Mouse (Mus musculus): ENCODE measurements at regions not wholly inside any gene's neighbourhood (a gene's known extent, or its start where the extent isn't known, plus 50 kb on each side); places are given as distances from the start of the nearest gene placed in this dataset.
A peak's percentile ranks its signal among the peaks of the same experiment; 100 is the strongest.

- H3K27me3 ChIP-seq: no peaks in the 10 kb centered on the region
- 65% methylated on average over 23 of the region's 23 CpGs for WGBS
- no peak overlapping the region for H3K4me2 ChIP-seq
- H3K9ac ChIP-seq: no peak overlapping the region
- H3K4me3 ChIP-seq: no peak overlapping the region
- peak; percentile 67 for ATAC-seq
- H3K9me3 ChIP-seq (replicated peaks): peaks cover 6% of the 10 kb centered on the region; the same call in 1 of the 2 replicates
- peak overlapping the region; percentile 88 for H3K27ac ChIP-seq
- H3K36me3 ChIP-seq (ENCODE audit: poor library complexity, severe bottlenecking): no peaks in the 10 kb centered on the region
- peaks cover 29% of the 10 kb centered on the region for H3K4me1 ChIP-seq
Measured at GRCm38 (mm10) chr12:106128944-106129724, 119.1 kb downstream of the Vrk1 start.

GRCm38 (mm10) chr12:106130071-106130676 is 120.1 kb downstream of the Vrk1 start:
- no peak overlapping the region for H3K4me2 ChIP-seq
- H3K27ac ChIP-seq: peak overlapping the region; percentile 88
- peak overlapping the region; percentile 22; the same call in 1 of the 2 replicates for H3K9ac ChIP-seq
- H3K9me3 ChIP-seq (replicated peaks): peaks cover 6% of the 10 kb centered on the region; the same call in 1 of the 2 replicates
- no peak overlapping the region for H3K4me3 ChIP-seq
- peak; percentile 63 for ATAC-seq
- H3K4me1 ChIP-seq: peaks cover 28% of the 10 kb centered on the region
- H3K36me3 ChIP-seq (ENCODE audit: poor library complexity, severe bottlenecking): no peaks in the 10 kb centered on the region
- 77% methylated on average over 11 of the region's 11 CpGs for WGBS
- no peaks in the 10 kb centered on the region for H3K27me3 ChIP-seq

- WGBS: 95% methylated on average over 8 of the region's 8 CpGs
- Histone ChIP-seq H3K4me2 (no peak overlapping the region), H3K4me3 (no peak overlapping the region), H3K9ac (no peak overlapping the region), H3K9me3 (replicated peaks) (peaks cover 6% of the 10 kb centered on the region; the same call in 1 of the 2 replicates), H3K27me3 (no peaks in the 10 kb centered on the region), H3K27ac (no peak overlapping the region), H3K4me1 (peaks cover 25% of the 10 kb centered on the region), H3K36me3 (ENCODE audit: poor library complexity, severe bottlenecking) (no peaks in the 10 kb centered on the region)
- ATAC-seq: no peak
Measured at GRCm38 (mm10) chr12:106132715-106133114, 122.7 kb downstream of the Vrk1 start.

- WGBS: 85% methylated on average over 15 of the region's 15 CpGs
- no peak overlapping the region for H3K27ac ChIP-seq
- H3K4me3 ChIP-seq: no peak overlapping the region
- H3K4me1 ChIP-seq: peaks cover 8% of the 10 kb centered on the region; the same call in 1 of the 2 replicates
- no peak overlapping the region for H3K4me2 ChIP-seq
- H3K27me3 ChIP-seq: no peaks in the 10 kb centered on the region
- H3K9me3 ChIP-seq (replicated peaks): no peaks in the 10 kb centered on the region
- no peaks in the 10 kb centered on the region for H3K36me3 ChIP-seq (ENCODE audit: poor library complexity, severe bottlenecking)
- H3K9ac ChIP-seq: no peak overlapping the region
- ATAC-seq: no peak
Measured at GRCm38 (mm10) chr12:106138466-106138865, 128.4 kb downstream of the Vrk1 start.

GRCm38 (mm10) chr12:106139491-106139890 is 129.5 kb downstream of the Vrk1 start:
- no peak overlapping the region for H3K4me2 ChIP-seq
- H3K9ac ChIP-seq: no peak overlapping the region
- peaks cover 8% of the 10 kb centered on the region; the same call in 1 of the 2 replicates for H3K4me1 ChIP-seq
- H3K27ac ChIP-seq: no peak overlapping the region
- no peaks in the 10 kb centered on the region for H3K36me3 ChIP-seq (ENCODE audit: poor library complexity, severe bottlenecking)
- no peak overlapping the region for H3K4me3 ChIP-seq
- WGBS: 76% methylated on average over 11 of the region's 11 CpGs
- ATAC-seq: no peak
- no peaks in the 10 kb centered on the region for H3K9me3 ChIP-seq (replicated peaks)
- H3K27me3 ChIP-seq: no peaks in the 10 kb centered on the region

GRCm38 (mm10) chr12:106139927-106140326 is 129.9 kb downstream of the Vrk1 start:
- Histone ChIP-seq H3K4me1 (peaks cover 8% of the 10 kb centered on the region; the same call in 1 of the 2 replicates), H3K27me3 (no peaks in the 10 kb centered on the region), H3K4me3 (no peak overlapping the region), H3K9ac (no peak overlapping the region), H3K36me3 (ENCODE audit: poor library complexity, severe bottlenecking) (no peaks in the 10 kb centered on the region), H3K4me2 (no peak overlapping the region), H3K27ac (no peak overlapping the region), H3K9me3 (replicated peaks) (no peaks in the 10 kb centered on the region)
- 76% methylated on average over 5 of the region's 5 CpGs for WGBS
- ATAC-seq: no peak

- H3K4me2 ChIP-seq: no peak overlapping the region
- WGBS: 69% methylated on average over 8 of the region's 8 CpGs
- H3K36me3 ChIP-seq (ENCODE audit: poor library complexity, severe bottlenecking): no peaks in the 10 kb centered on the region
- ATAC-seq: no peak
- no peaks in the 10 kb centered on the region for H3K9me3 ChIP-seq (replicated peaks)
- H3K27me3 ChIP-seq: no peaks in the 10 kb centered on the region
- H3K27ac ChIP-seq: no peak overlapping the region
- no peak overlapping the region for H3K9ac ChIP-seq
- H3K4me3 ChIP-seq: no peak overlapping the region
- peaks cover 8% of the 10 kb centered on the region; the same call in 1 of the 2 replicates for H3K4me1 ChIP-seq
Measured at GRCm38 (mm10) chr12:106140671-106141070, 130.6 kb downstream of the Vrk1 start.

GRCm38 (mm10) chr12:106143548-106143947 is 133.5 kb downstream of the Vrk1 start:
- 59% methylated on average over 3 of the region's 3 CpGs for WGBS
- Histone ChIP-seq H3K4me3 (no peak overlapping the region), H3K27me3 (no peaks in the 10 kb centered on the region), H3K9me3 (replicated peaks) (no peaks in the 10 kb centered on the region), H3K27ac (no peak overlapping the region), H3K9ac (no peak overlapping the region), H3K36me3 (ENCODE audit: poor library complexity, severe bottlenecking) (no peaks in the 10 kb centered on the region), H3K4me1 (peaks cover 8% of the 10 kb centered on the region; the same call in 1 of the 2 replicates), H3K4me2 (no peak overlapping the region)
- ATAC-seq: no peak

GRCm38 (mm10) chr12:106156837-106157236 is 146.8 kb downstream of the Vrk1 start:
- Histone ChIP-seq H3K4me2 (no peak overlapping the region), H3K4me3 (no peak overlapping the region), H3K27me3 (no peaks in the 10 kb centered on the region), H3K9me3 (replicated peaks) (no peaks in the 10 kb centered on the region), H3K27ac (no peak overlapping the region), H3K9ac (no peak overlapping the region), H3K36me3 (ENCODE audit: poor library complexity, severe bottlenecking) (no peaks in the 10 kb centered on the region), H3K4me1 (no peaks in the 10 kb centered on the region)
- 83% methylated on average over 6 of the region's 6 CpGs for WGBS
- no peak for ATAC-seq

- no peak for ATAC-seq
- no peaks in the 10 kb centered on the region for H3K27me3 ChIP-seq
- H3K9ac ChIP-seq: no peak overlapping the region
- no peak overlapping the region for H3K4me3 ChIP-seq
- H3K9me3 ChIP-seq (replicated peaks): no peaks in the 10 kb centered on the region
- no peaks in the 10 kb centered on the region for H3K4me1 ChIP-seq
- H3K27ac ChIP-seq: no peak overlapping the region
- WGBS: 72% methylated on average over 4 of the region's 4 CpGs
- no peaks in the 10 kb centered on the region for H3K36me3 ChIP-seq (ENCODE audit: poor library complexity, severe bottlenecking)
- H3K4me2 ChIP-seq: no peak overlapping the region
Measured at GRCm38 (mm10) chr12:106157827-106158226, 147.8 kb downstream of the Vrk1 start.

GRCm38 (mm10) chr12:106158620-106159019 is 148.6 kb downstream of the Vrk1 start:
- no peak overlapping the region for H3K4me2 ChIP-seq
- no peaks in the 10 kb centered on the region for H3K9me3 ChIP-seq (replicated peaks)
- WGBS: 95% methylated on average over 14 of the region's 14 CpGs
- H3K27me3 ChIP-seq: no peaks in the 10 kb centered on the region
- no peak overlapping the region for H3K4me3 ChIP-seq
- no peak overlapping the region for H3K27ac ChIP-seq
- no peaks in the 10 kb centered on the region for H3K36me3 ChIP-seq (ENCODE audit: poor library complexity, severe bottlenecking)
- H3K4me1 ChIP-seq: no peaks in the 10 kb centered on the region
- ATAC-seq: no peak
- no peak overlapping the region for H3K9ac ChIP-seq

GRCm38 (mm10) chr12:106171301-106171700 is 161.3 kb downstream of the Vrk1 start:
- Histone ChIP-seq H3K4me3 (no peak overlapping the region), H3K27me3 (peaks cover 17% of the 10 kb centered on the region; the same call in 1 of the 2 replicates), H3K36me3 (ENCODE audit: poor library complexity, severe bottlenecking) (no peaks in the 10 kb centered on the region), H3K4me1 (peaks cover 34% of the 10 kb centered on the region), H3K9ac (no peak overlapping the region), H3K4me2 (no peak overlapping the region), H3K27ac (no peak overlapping the region), H3K9me3 (replicated peaks) (no peaks in the 10 kb centered on the region)
- 53% methylated on average over 5 of the region's 5 CpGs for WGBS
- ATAC-seq: 0 out of 2 replicates have a peak, but pooled peaks have one; percentile 48
